ENCODE assay signal across 9 mouse cellular contexts in the genomic region with DNA sequence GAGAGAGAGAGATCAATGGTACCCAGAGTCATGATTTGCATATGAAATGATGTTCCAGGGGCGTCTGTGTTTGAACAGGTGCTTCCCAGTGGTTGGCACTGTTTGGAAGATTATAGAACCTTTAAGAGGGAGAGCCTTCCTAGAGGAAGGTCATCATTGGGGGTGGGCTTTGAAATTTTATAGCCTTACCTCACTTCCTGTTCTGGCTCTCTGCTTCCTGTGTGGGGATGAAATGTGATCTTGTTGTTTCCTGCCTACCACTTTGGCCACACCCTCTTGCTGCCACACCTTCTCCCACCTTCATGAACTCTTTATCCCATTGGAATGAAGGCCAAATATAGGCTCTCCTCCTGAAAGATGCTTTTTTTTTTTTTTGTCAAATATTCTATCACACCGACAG.
"Had no signal": no experiment of that assay in that cellular context is flagged by ENCODE, and none has a peak within 500 bp of the region (broad histone marks: within the 10 kb centered on the region; RNA-seq: fewer than 3 reads in every experiment).

No protein-coding gene starts in this region.

- DNase-seq: kidney, postnatal 14 days; left cerebral cortex, postnatal 4 days; lung, adult 18-20 months; lung, postnatal 36 days; right cerebral cortex, adult 18-20 months; right cerebral cortex, postnatal 4 days; thymus, adult 2 months; thymus, postnatal 25 days had no signal

- ATAC-seq: midbrain, embryonic 13.5 days had no signal
